Mouse (Mus musculus) spleen, adult 2 months (tissue): Measurements from ENCODE around the gene Scn8a. TPM values are rescaled to one million over a fixed set of nuclear protein-coding genes. Genes with fewer than 3 reads are reported as not detected.

ENCODE experiments used
- DNase-seq, 2 experiments: peaks; one replicate each; pipeline versions ENCODE4 v3.0.0 to v3.0.0-alpha.2; 2012 to 2021; ENCODE audit warnings: low spot score in 2 of 2, low read depth in 1 of 2
- H3K27ac ChIP-seq: fragments of 200-500 bp; 2 replicates; pipeline ENCODE4 v1.5.1; 2012; ENCODE audit warnings: low read length, inconsistent platforms; ENCODE audit not compliant: insufficient read depth
- H3K27me3 ChIP-seq: fragments of 200-500 bp; 2 replicates; pipeline ENCODE4 v1.6.1; 2012; ENCODE audit warnings: mild to moderate bottlenecking, moderate library complexity, low read length, inconsistent platforms; ENCODE audit not compliant: control insufficient read depth, insufficient read depth
- H3K36me3 ChIP-seq: fragments of 200-500 bp; 2 replicates; pipeline ENCODE4 v1.6.1; 2012; ENCODE audit warnings: mild to moderate bottlenecking, low read length, inconsistent platforms; ENCODE audit not compliant: control insufficient read depth, insufficient read depth
- H3K4me1 ChIP-seq: fragments of 200-500 bp; 2 replicates; pipeline ENCODE4 v1.6.1; 2011; ENCODE audit warnings: inconsistent platforms; ENCODE audit not compliant: control insufficient read depth, insufficient read depth, insufficient read length
- H3K4me3 ChIP-seq: fragments of 200-500 bp; 2 replicates; pipeline ENCODE4 v1.5.1; 2011; ENCODE audit warnings: mild to moderate bottlenecking, inconsistent platforms; ENCODE audit not compliant: insufficient read depth, insufficient read length; ENCODE audit errors: extremely low read depth
- CTCF ChIP-seq: fragments of 200-500 bp; IDR thresholded peaks from 2 replicates; pipeline ENCODE4 v1.5.1; 2011; ENCODE audit warnings: mild to moderate bottlenecking, inconsistent platforms; ENCODE audit not compliant: insufficient read depth, insufficient read length, insufficient replicate concordance; ENCODE audit errors: extremely low read depth
- POLR2A ChIP-seq: fragments of 200-500 bp; IDR thresholded peaks from 2 replicates; pipeline ENCODE4 v1.6.1; 2011; ENCODE audit warnings: low read depth, low read length, inconsistent platforms
- WGBS: fragments of 180-500 bp; shearing (Covaris S2); methylation state at CpG from one replicate; pipeline ENCODE4 v1.1.7; 2018; 5-methylcytosine and 5-hydroxymethylcytosine counted together
- polyA plus RNA-seq: library from polyadenylated mRNA; depleted of rRNA; stranded (reverse); fragments of >200 nt; gene quantifications from 2 replicates; pipeline ENCODE4 v1.2.3, GENCODE M21; 2012

Gene Scn8a
- polyA plus RNA-seq, 1 experiment, result 0.54 TPM

DNA sequence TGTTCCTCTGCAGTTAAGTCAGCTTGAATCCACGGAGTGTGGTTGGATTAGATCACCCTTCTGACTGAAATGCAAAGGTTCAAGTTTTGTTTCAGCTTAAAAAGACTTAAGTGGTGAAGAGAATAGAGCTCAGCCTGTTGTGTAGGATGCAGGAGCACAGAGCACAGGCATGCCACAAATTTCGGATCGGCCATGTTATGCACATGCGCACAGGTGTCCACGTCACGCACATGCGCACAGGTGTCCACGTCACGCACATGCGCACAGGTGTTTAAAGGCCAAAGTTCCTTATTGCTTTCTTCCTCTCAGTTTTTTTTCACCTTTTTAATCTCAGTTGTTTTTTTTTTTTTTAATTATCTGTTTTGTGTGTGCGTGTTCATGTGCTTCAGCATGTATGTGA, 52.6 kb downstream of the Scn8a start:
- no peak for TF ChIP-seq CTCF
- TF ChIP-seq POLR2A, result no peak
- no peaks in the 10 kb centered on the region for H3K27me3 ChIP-seq

DNA sequence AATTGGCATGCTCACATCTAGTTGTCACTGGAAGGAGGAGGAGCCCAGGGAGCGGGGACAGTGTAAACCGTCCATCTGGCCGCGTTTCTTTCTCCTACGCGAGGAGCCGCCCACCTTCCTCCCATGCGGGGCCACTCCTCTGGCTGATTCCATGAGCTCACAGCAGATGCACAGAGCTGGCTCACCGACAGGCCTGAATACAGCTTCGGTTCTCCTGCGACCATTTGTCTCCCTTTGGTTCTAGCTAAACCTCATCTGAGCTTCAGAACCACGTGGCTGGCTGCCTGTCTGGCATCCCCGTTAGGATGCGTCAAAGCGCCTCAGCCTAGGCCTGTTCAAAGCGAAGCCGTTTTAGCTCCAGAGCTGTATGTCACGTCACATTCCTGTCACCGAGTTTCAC, 53.8 kb downstream of the Scn8a start:
- WGBS, result 46% methylated on average over 19 of the region's 19 CpGs
- Histone ChIP-seq H3K4me1 (no peaks in the 10 kb centered on the region), H3K36me3 (no peaks in the 10 kb centered on the region), H3K27me3 (no peaks in the 10 kb centered on the region), H3K27ac (no peak overlapping the region), H3K4me3 (no peak overlapping the region)
- TF ChIP-seq CTCF, result no peak
- TF ChIP-seq POLR2A, result no peak
- DNase-seq, result no peak

More for the DNA sequence above, 52.6 kb downstream of the Scn8a start:
- H3K4me3 ChIP-seq, result no peak overlapping the region
- no peak for DNase-seq
- H3K27ac ChIP-seq, result no peak overlapping the region
- H3K4me1 ChIP-seq, result no peaks in the 10 kb centered on the region
- no peaks in the 10 kb centered on the region for H3K36me3 ChIP-seq
- WGBS, result 86% methylated on average over 11 of the region's 11 CpGs

DNA sequence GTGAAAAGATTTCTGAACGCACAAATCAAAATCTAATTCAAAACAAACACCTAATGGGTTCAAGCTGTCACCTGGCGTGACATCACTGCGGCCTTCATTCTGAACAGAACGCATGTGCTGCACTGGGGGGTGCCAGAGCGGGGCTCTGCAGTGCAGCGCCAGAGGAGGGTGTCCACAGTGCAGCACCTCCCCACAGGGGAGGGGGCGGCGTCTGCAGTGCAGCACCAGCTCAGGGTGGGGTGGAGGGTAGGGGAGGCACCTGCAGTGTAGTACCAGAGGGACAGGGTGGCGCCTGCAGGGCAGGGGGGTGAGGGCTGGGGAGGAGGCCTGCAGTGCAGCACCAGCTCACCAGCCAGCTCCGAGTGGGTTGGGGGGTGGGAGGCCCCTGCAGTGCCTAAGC, 55.3 kb downstream of the Scn8a start:
- no peak overlapping the region for H3K27ac ChIP-seq
- no peak for DNase-seq
- H3K4me1 ChIP-seq, result no peaks in the 10 kb centered on the region
- no peaks in the 10 kb centered on the region for H3K27me3 ChIP-seq
- 89% methylated on average over 10 of the region's 10 CpGs for WGBS
- TF ChIP-seq CTCF (no peak), POLR2A (no peak)
- H3K36me3 ChIP-seq, result no peaks in the 10 kb centered on the region
- no peak overlapping the region for H3K4me3 ChIP-seq

DNA sequence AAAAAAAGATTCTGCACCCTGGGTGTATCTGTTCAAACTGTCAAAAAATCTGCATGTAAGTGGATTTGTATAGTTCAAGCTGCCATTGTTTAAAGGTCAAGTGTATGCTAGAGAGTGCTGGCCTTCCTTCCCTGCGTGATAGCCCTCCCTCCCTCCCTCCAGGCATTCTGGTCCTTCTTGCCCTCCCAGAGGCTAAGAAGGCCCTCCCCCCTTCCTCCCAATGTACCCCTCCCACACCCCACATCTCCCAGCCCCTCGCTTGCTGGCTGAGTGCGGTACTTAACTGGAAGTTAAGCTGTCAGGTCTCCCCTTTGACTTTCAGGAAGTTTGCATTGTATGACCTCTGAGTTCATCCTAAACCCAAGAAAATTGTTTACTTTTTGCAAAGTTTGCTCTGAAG, 60.8 kb downstream of the Scn8a start:
- H3K27me3 ChIP-seq, result no peaks in the 10 kb centered on the region
- no peak for DNase-seq
- no peak for TF ChIP-seq POLR2A
- no peak for TF ChIP-seq CTCF
- no peak overlapping the region for H3K27ac ChIP-seq
- 76% methylated on average over 3 of the region's 3 CpGs for WGBS
- no peak overlapping the region for H3K4me3 ChIP-seq
- no peaks in the 10 kb centered on the region for H3K4me1 ChIP-seq
- no peaks in the 10 kb centered on the region for H3K36me3 ChIP-seq

DNA sequence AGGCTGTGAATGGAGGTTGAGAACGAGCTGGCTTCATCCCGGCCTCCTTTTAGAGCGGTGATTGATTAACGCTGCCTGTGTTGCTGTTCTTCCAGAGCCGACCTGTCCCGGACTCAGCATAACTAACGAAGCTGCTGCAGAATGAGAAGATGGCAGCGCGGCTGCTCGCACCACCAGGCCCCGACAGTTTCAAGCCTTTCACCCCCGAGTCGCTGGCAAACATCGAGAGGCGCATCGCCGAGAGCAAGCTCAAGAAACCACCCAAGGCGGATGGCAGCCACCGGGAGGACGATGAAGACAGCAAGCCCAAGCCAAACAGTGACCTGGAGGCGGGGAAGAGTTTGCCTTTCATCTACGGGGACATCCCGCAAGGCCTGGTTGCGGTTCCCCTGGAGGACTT, 66.5 kb downstream of the Scn8a start:
- Histone ChIP-seq H3K27ac (no peak overlapping the region), H3K36me3 (no peaks in the 10 kb centered on the region), H3K4me1 (no peaks in the 10 kb centered on the region), H3K27me3 (no peaks in the 10 kb centered on the region), H3K4me3 (no peak overlapping the region)
- 87% methylated on average over 24 of the region's 24 CpGs for WGBS
- no peak for DNase-seq
- TF ChIP-seq POLR2A (no peak), CTCF (no peak)

DNA sequence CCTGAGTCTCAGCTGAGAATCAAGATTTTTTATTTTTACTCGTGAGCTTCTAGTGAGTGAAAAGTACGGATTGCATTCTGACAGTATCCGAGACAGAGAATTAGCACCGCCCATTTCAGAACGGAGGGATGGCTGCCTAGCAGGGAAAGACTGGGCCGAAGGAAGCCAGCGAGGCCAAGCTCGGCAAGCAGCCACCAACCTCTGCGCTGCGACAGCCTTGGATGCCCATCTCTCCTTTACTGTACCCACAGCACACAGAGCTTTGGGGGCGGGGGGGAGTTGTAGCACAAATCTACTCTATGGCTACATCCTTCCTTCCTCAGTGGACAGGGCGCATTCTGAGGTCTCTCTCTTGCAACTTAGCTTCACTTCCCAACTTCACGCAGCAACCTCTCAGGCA, 78.7 kb downstream of the Scn8a start:
- Histone ChIP-seq H3K27ac (no peak overlapping the region), H3K4me1 (no peaks in the 10 kb centered on the region), H3K27me3 (no peaks in the 10 kb centered on the region), H3K36me3 (no peaks in the 10 kb centered on the region), H3K4me3 (no peak overlapping the region)
- DNase-seq, result no peak
- 87% methylated on average over 13 of the region's 13 CpGs for WGBS
- TF ChIP-seq POLR2A, result no peak
- TF ChIP-seq CTCF, result no peak

DNA sequence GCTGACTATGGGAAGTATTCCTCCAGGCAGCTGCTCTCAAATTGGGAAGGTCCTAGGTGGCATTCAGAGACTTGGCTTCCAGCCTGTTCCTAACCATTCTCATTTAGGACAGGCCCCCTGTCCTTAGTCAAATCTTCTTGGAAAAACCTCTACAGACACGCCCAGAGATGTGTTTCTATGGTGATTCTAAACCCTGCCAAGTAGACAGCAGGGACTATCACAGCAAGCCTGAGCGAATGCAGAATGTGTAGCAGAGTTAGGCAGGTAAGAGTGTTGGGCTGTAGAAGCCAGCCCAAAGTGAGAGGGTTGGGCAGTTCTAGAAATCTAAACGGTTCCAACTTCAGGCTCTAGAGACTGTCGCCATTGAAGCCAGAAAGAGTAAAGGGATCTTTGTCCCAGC, 79.5 kb downstream of the Scn8a start:
- Histone ChIP-seq H3K4me3 (no peak overlapping the region), H3K4me1 (no peaks in the 10 kb centered on the region), H3K27me3 (no peaks in the 10 kb centered on the region), H3K27ac (no peak overlapping the region), H3K36me3 (no peaks in the 10 kb centered on the region)
- 79% methylated on average over 4 of the region's 4 CpGs for WGBS
- no peak for TF ChIP-seq POLR2A
- TF ChIP-seq CTCF, result no peak
- no peak for DNase-seq

DNA sequence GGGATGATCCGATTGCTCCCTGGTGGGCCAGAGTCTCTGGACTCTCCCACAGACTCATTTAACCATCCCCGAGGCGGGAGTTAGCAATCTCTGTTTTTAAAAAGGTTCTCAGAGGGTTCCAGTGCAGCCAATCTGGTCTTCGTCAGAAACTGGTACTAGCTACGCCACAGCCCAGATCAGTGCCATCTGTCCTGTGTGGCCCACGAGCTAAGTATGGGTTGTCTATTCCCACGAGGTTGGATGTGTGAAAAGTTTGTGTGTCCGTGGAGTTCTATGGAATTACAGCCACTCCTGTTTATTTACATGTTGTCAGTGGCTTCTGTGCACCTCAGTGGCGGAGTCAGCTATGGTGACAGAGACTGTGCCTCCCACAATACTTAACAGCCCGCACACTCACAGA, 81.8 kb downstream of the Scn8a start:
- 83% methylated on average over 10 of the region's 10 CpGs for WGBS
- no peaks in the 10 kb centered on the region for H3K4me1 ChIP-seq
- no peaks in the 10 kb centered on the region for H3K36me3 ChIP-seq
- DNase-seq, result no peak
- H3K27me3 ChIP-seq, result no peaks in the 10 kb centered on the region
- H3K27ac ChIP-seq, result no peak overlapping the region
- no peak overlapping the region for H3K4me3 ChIP-seq
- TF ChIP-seq POLR2A (no peak), CTCF (no peak)
